Mouse (Mus musculus) bone marrow, adult 2 months (tissue): ENCODE results near the gene Pdgfb. TPM values are rescaled to one million over a fixed set of nuclear protein-coding genes. Genes with fewer than 3 reads are reported as not detected.
A peak's percentile ranks its signal among the peaks of the same experiment; 100 is the strongest.

ENCODE experiments used
- H3K27ac ChIP-seq: fragments of 200-500 bp; 2 replicates; pipeline ENCODE4 v1.5.1; 2012; ENCODE audit warnings: low read depth, mild to moderate bottlenecking, control low read depth, inconsistent platforms, low read length; ENCODE audit not compliant: control insufficient read depth, poor library complexity, insufficient read depth
- H3K4me1 ChIP-seq: fragments of 200-500 bp; 2 replicates; pipeline ENCODE4 v1.6.1; 2011; ENCODE audit warnings: low read length; ENCODE audit not compliant: control insufficient read depth, insufficient read depth
- H3K4me3 ChIP-seq: fragments of 200-500 bp; replicated peaks from 2 replicates; pipeline ENCODE3; 2011; ENCODE audit warnings: mild to moderate bottlenecking, low read depth, low read length, control low read depth; ENCODE audit not compliant: control insufficient read depth
- CTCF ChIP-seq: fragments of 200-500 bp; IDR thresholded peaks from 2 replicates; pipeline ENCODE4 v1.5.1; 2011; ENCODE audit warnings: low read length, control low read depth; ENCODE audit not compliant: control insufficient read depth, insufficient read depth
- POLR2A ChIP-seq: fragments of 200-500 bp; IDR thresholded peaks from 2 replicates; pipeline ENCODE4 v1.6.1; 2011; ENCODE audit warnings: low read depth, mild to moderate bottlenecking, control low read depth, low read length, borderline replicate concordance; ENCODE audit not compliant: control insufficient read depth
- WGBS: fragments of 180-500 bp; shearing (Covaris S2); methylation state at CpG from one replicate; pipeline ENCODE4 v1.1.7; 2018; 5-methylcytosine and 5-hydroxymethylcytosine counted together
- polyA plus RNA-seq: library from polyadenylated mRNA; stranded (reverse); fragments of >200 nt; gene quantifications from 2 replicates; pipeline ENCODE4 v1.2.4, GENCODE M21; 2011; ENCODE audit warnings: low replicate concordance; ENCODE audit not compliant: missing spikeins, insufficient read depth, insufficient read length

The Pdgfb gene
- polyA plus RNA-seq, 1 experiment, result 4.1 TPM

DNA sequence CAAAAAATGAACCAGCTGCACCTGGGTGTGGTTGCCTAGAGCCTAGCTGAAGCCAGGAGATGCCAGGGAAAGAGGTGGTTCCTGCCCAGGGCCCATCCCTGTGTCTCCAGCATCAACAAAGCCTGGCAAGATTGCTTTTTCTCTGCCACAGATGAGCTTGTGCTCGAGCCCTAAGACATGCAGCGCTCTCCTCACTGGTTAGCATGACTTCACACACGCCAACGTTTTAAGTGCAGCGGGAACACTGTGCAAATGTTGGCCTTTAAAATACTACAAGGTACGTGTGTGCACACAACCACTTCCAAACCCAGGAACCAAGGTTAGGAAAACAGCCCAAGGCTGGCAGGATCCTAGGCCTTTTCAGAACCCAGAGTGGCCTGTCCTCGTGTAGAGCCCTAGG, 4.4 kb upstream of the Pdgfb start:
- no peak for TF ChIP-seq CTCF
- no peak for TF ChIP-seq POLR2A
- WGBS, result 87% methylated on average over 7 of the region's 7 CpGs
- Histone ChIP-seq H3K4me3 (no peak overlapping the region), H3K4me1 (no peaks in the 10 kb centered on the region), H3K27ac (no peak overlapping the region)

DNA sequence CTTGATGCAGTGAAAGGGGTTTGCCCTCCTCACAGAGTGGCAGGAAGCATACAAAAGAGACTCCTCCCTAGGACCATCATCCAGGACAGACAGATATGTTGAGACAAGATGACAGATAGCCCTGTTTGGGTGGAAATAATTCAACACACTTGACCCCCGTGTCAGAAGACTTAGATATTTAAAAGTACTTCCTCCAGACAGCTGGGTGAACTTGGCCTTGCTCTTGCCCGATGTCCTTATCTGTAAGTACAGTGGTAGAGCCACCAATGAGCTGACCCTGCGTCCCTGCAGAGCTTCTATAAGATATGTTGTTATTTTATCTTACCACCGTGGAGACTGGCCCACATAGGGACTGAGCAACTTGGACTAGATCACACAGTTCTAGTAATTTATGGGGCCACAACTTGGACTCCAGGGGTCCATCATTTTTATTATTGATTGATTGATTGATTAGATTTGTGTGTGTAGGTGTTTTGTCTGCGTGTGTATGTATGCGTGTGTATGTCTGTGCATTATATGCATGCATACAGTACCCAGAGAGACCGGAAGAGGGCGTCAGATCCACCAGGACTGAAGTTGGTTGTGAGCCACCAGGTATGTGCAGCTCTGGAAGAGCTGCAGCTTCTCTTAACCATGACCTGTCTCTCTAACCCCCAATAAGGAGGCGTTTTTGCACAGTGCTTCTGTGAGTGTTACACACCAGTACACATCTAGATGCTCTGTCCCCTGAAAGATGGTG, 2.0 kb upstream of the Pdgfb start:
- TF ChIP-seq CTCF, result no peak
- WGBS, result 70% methylated on average over 9 of the region's 9 CpGs

DNA sequence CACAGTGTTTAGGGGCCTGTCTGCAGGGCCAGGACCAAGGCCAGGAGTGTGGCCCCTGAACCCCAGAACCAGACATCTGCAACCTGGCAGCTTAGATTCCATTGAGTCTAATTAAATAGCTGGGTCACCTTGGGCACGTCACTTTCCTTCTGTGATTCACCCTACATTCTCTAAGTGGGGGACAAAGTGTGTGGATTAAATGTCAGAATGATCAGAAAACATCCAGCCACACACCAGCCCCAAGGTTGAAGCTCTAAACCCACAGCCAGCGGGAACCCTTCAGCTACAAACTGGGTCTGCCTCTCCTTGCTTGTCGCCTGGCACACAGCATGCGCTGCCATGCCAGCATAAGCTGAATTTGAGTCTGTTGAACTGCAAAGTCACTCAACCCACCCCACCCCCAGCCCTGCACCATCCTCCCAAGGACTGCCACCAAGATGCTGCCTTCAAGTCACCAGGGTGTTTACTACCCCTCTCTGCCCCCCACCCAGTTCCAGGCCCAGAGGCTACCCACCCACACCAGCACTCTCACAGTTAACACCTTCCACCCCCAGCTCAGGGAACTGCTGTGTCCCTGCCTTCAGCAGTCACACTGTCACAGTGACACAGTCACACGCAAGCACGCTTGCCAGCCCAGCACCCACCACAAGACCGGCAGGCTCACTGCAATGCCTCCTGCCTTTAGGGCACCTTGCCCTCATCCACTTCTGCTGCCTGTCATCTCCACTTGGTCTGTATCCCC, 605 bp upstream of the Pdgfb start:
- WGBS, result 54% methylated on average over 7 of the region's 7 CpGs

More for the DNA sequence above, 2.0 kb upstream of the Pdgfb start:
- Histone ChIP-seq H3K4me1 (no peaks in the 10 kb centered on the region), H3K27ac (no peak overlapping the region), H3K4me3 (no peak overlapping the region)

DNA sequence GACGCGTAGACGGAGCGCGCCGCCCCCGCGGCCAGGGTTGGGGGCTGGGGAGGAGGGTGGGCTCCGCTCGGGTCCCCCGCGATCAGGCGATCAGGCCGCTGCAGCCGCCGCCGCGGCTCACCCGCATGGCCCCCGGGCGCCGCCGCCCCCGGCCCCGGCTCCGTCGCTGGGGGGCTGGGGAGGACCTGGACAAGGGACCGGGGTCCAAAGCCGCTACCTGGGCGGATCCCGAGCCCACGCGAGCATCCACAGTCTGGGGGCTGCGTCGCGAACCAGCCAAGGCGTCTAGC, 801 bp downstream of the Pdgfb start:
- 1% methylated on average over 37 of the region's 37 CpGs for WGBS
- Histone ChIP-seq H3K4me3 (peak overlapping the region; percentile 39), H3K4me1 (no peaks in the 10 kb centered on the region), H3K27ac (no peak overlapping the region; the same call in 1 of the 2 replicates)
- no peak for TF ChIP-seq CTCF

More for the DNA sequence above, 605 bp upstream of the Pdgfb start:
- Histone ChIP-seq H3K27ac (no peak overlapping the region), H3K4me1 (no peaks in the 10 kb centered on the region), H3K4me3 (no peak overlapping the region)
- TF ChIP-seq POLR2A, result no peak
- TF ChIP-seq CTCF, result no peak

DNA sequence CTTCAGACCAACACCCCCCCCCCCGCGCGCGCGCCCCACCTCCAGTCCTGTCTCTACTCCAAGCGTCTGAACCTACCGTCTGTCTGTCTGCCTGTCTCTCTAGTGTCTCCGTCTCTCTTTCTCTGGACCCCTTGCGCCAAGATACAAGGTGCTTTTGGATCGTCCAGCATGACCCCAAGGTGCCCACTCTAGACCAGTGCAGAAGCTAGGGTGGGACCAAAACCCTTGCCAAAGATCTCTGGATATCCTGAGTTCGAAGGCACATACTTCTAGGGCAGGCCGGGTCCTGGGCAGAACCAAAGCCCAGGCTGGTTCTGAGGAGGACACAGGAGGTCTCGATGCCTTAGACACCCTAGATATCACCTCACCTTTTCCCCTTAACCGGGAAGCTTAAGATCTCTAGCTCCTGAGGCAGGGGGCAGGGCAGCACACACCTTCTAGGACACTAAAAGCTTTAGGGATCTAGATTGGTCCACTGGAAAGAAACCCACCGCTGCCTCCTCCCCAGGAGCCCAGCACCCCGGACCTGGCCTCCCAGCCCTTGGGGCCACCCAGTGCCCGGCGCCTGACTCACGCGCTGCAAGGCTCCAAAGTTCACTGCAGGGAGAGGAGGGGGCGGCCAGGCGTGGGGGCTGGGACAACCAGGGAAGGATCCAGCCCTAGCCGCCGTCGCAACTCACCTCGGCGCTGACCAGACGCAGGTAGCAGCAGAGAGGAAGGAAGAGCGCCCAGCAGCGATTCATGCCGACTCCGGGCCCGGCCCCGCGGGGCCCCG, 1.3 kb downstream of the Pdgfb start:
- peak overlapping the region; percentile 49 for H3K4me3 ChIP-seq
- H3K27ac ChIP-seq, result no peak overlapping the region; the same call in 1 of the 2 replicates
- under 1% methylated on average over 36 of the region's 36 CpGs for WGBS
- TF ChIP-seq CTCF (no peak), POLR2A (no peak)
- H3K4me1 ChIP-seq, result no peaks in the 10 kb centered on the region

DNA sequence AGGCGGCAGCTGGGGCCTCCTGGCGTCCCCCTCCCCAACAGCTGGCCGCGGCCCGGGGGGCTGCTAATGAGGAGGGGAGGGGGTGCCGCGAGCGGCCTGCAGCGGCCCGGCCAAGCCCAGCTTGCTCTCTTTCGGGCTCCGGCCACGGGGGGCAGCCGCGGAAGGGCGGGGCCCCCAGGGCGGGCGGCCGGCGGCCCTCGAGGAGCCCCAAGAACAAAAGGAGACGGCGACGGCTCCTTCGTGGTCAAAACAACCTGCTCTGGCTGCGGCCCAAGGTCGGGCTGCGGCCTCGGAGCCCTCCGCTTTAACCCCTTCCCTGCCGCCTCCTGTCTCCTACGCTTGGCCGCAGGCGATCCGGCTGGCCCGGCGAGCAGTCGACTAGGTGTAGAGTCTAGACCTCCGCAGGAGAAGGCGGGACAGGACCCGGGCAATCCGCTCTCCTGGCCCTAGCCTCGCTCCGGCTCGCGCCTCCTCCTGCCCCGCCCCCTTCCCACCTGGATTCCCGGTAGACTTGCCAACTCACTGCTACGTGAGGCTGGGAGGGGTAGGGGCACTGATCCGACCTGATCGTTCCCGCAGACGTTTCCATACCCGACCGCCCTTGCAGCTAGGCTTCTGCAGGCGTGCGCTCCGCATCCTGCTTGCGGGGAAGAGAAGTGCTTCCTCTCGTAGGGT, 2.1 kb downstream of the Pdgfb start:
- peak overlapping the region; percentile 44 for H3K4me3 ChIP-seq
- TF ChIP-seq POLR2A (no peak), CTCF (no peak)
- WGBS, result under 1% methylated on average over 48 of the region's 60 CpGs
- H3K27ac ChIP-seq, result peak overlapping the region; percentile 39; the same call in 1 of the 2 replicates
- H3K4me1 ChIP-seq, result no peaks in the 10 kb centered on the region

DNA sequence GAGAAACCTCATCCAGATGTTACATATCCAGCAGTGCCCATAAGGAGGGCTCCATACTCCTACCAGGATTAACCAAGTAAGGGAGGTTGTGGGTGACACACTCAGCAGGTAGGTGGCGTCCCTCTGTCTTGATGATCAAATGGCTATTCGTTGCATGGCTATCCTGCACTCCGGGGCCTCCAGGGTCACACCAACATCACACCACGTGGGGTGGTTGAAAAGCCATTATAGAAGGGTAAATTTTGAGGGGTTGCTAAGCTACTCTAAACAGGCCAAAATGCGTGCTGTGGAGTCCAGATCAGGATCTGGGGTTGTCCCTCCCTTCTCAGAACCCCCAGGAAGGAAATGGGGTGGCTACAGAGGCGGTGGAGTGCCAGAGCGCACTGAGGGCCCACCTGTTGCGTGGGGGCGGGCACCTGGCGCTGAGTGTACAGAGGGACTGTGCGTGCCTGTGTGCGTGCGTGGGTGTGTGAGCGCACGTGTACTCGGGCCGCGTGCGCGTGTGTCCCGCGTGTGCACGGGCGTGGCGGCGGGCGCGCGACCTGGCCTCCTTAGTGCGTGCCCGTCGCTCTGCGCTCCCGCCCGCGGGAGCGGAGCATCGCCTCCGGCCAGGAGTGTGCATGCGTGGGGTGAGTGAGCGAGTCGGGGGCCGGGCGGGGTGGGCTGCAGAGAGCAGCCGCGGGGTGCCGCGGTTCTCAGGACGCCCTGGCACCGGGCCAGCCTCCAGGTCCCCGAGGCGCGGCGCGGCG, 2.8 kb downstream of the Pdgfb start:
- WGBS, result 2% methylated on average over 52 of the region's 56 CpGs
- H3K27ac ChIP-seq, result peak overlapping the region; percentile 28; the same call in 1 of the 2 replicates
- H3K4me3 ChIP-seq, result peak overlapping the region; percentile 32
- H3K4me1 ChIP-seq, result no peaks in the 10 kb centered on the region
- no peak for TF ChIP-seq POLR2A
- no peak for TF ChIP-seq CTCF
